Mouse (Mus musculus): ENCODE results near the gene Ppp1r3f.

DNA sequence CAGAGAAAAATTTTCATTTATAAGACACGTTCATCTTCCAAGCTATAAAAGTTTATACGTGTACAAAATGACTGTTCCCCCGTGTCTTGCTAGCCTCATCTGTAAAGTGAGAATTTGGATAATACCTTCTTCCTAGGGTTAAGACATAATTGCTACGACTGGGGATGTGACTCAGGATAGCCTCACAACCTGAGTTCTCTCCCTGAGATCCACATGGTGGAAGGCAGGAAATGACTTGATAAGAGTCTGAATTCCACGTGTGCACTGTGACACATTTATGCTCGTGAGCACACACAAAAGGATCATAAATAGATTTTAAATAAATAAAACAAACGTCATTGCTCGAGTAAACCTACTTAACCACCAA, 31.5 kb upstream of the Ppp1r3f start:
- TF ChIP-seq CHD2 (IDR thresholded peaks at IDR 0.05; ENCODE audit: low read depth, low read length) (no peak), MAFK (IDR thresholded peaks at IDR 0.05; ENCODE audit: insufficient read depth, low read depth, low read length) (no peak), ZNF384 (IDR thresholded peaks at IDR 0.05; ENCODE audit: low read depth, low read length) (no peak), ZC3H11A (IDR thresholded peaks at IDR 0.05; ENCODE audit: borderline replicate concordance, low read depth, low read length) (no peak), HCFC1 (IDR thresholded peaks at IDR 0.05; ENCODE audit: borderline replicate concordance, insufficient read depth, low read length) (no peak)

All from ES-E14 (cell line).